Mouse (Mus musculus): ENCODE data around the gene Ush2a.

The Ush2a gene

DNA sequence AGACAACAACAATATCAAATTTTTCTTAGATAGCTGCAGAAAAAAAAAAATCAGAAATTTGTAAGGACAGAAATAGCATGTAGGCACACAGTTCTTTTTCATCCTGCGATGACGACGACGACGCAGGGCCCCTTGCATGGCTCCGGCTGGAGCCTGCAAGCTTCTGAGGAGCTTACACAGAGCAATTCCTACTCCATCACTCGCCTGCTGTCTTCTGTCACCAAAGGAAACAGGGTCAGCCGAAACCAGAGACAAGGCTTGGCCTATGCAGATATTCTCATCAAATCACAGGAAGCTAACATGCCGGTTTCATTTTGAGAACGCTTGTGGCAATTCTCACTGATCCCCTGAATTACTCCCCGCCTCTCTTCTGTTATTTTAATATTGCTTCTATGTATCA is 604.7 kb downstream of the Ush2a start:
- DNase-seq (ENCODE audit: low spot score in 2 of 2) = no peak

- DNase-seq (ENCODE audit: low spot score in 2 of 2) = no peak
These were observed 616.8 kb downstream of the Ush2a start for GRCm38 (mm10) chr1:188878531-188879055.

- DNase-seq (ENCODE audit: low spot score in 2 of 2) = no peak
These were observed 635.2 kb downstream of the Ush2a start for GRCm38 (mm10) chr1:188896906-188897551.

GRCm38 (mm10) chr1:188904091-188904490 is 642.3 kb downstream of the Ush2a start:
- no peak for DNase-seq (ENCODE audit: low spot score in 2 of 2)

DNA sequence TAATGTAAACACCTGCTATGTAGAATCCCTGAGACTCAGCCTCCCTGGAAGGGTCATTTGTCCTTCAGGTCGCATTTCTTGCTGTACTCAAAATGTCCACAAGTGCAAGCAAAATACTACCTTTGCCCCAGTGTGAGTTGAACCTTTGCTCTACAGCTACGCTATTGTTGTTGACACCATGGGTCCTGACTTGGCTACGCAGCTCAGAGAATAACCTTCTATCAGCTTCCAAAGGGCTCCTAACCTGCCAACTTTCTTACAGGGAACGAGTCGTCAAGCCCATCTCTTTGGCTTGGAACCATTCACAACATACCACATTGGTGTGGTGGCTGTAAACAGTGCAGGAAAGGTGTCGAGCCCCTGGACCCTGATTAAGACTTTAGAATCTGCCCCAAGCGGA is 644.4 kb downstream of the Ush2a start:
- DNase-seq (ENCODE audit: low spot score in 2 of 2) = no peak

GRCm38 (mm10) chr1:188910656-188911055 is 648.8 kb downstream of the Ush2a start:
- DNase-seq (ENCODE audit: low spot score in 2 of 2) = no peak

GRCm38 (mm10) chr1:188919946-188920345 is 658.1 kb downstream of the Ush2a start:
- peak in 1 of 2 experiments; percentile 11 for DNase-seq (ENCODE audit: low spot score in 2 of 2)

DNA sequence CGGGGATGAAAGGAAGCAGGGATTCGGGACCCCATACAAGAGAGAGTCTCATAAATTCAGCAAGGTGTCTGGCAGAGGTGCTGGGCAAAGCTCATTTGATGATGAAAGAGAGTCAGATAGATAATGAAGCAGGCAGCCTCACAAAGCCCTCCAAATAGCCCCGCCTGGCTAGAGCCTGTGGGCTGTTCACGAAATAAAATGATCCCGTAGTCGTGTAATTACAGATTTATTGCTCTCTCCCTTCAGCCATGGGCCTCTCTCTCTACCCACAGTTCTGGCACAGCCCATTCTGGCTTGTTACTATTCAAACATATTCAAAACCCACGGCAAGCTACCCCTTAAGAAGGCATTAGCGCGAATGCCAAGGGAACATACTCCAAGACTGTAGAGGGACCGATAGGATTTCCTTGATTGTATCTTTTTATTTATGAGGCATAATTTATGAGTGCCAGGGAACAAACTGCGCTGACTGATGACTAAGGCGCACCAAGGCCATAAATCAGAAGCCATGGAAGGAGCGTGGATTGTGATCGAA is 675.5 kb downstream of the Ush2a start:
- peak; percentile 10 to 21 for DNase-seq (ENCODE audit: low spot score in 2 of 2)

DNA sequence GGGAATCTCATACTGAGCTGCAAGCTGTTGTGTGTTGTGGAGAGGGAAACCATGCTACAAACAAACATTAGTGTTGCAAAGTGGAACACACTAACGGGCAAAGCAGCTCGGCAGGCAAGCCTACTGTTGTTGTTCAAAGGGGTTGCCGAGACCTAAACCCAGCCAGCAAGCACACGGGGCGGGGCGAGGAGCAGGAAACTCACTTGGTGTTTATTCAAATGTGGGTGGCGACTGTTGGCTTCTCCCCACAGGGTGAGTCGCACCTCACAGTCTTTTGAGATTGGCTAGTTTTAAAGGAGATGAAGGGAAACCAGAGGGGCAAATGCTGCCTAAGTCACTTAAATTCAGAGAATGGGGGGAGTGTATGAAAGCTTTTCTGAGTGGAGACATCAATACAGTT is 683.5 kb downstream of the Ush2a start:
- no peak for DNase-seq (ENCODE audit: low spot score in 2 of 2)

DNA sequence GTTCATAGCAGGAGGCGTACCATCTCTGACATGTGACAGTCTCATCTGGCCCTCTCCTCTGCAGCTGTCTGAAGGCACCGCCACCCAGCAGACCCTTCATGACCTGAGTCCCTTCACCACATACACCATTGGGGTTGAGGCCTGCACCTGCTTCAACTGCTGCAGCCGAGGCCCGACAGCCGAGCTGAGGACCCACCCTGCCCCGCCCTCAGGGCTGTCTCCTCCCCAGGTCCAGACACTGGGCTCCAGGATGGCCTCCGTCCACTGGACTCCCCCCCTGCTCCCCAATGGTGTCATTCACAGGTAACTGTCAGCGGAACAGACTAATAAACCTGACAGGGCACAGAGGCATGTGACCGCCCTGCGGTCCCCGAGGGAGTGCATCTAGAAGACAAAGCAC is 685.0 kb downstream of the Ush2a start:
- DNase-seq (ENCODE audit: low spot score in 2 of 2) = no peak

GRCm38 (mm10) chr1:188947794-188948193 is 686.0 kb downstream of the Ush2a start:
- DNase-seq (ENCODE audit: low spot score in 2 of 2) = no peak

DNA sequence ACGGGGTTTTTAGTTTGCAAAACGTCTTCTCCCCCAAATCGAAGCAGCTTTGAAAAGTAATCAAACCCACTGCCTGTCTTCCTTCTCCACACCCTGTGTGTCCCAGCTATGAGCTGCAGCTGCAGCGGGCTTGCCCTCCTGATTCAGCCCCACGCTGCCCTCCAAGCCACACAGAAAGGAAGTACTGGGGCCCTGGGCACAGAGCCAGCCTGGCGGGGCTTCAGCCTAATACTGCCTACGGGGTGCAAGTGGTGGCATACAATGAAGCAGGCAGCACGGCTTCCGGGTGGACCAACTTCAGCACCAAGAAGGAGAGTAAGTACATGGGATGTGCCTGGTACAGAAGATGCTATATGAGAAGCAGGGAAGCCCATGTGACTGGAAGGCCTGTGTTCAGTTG is 686.5 kb downstream of the Ush2a start:
- no peak for DNase-seq (ENCODE audit: low spot score in 2 of 2)

- no peak for DNase-seq (ENCODE audit: low spot score in 2 of 2)
These were observed 689.3 kb downstream of the Ush2a start for GRCm38 (mm10) chr1:188951091-188951490.

DNA sequence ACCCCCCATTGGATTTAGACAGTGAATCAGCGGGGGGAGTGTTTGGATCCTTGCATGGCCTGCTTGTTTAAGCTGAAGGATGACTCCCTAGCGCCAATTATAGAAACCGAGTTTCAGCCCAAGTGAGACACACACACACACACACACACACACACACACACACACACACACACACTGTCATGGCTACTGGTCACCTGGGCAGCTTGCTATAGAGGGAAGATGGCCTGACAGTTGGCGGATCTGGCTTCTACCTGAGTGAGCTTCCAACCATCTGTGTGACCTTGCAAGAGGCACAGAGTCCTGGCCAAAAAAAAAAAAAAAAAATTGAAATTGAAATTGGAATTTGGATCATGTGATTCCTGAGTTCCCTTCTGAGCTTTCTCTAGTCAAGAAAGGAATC is 690.7 kb downstream of the Ush2a start:
- no peak for DNase-seq (ENCODE audit: low spot score in 2 of 2)

- DNase-seq (ENCODE audit: low spot score in 2 of 2) = no peak
These were observed 711.3 kb downstream of the Ush2a start for GRCm38 (mm10) chr1:188973078-188973477.

DNA sequence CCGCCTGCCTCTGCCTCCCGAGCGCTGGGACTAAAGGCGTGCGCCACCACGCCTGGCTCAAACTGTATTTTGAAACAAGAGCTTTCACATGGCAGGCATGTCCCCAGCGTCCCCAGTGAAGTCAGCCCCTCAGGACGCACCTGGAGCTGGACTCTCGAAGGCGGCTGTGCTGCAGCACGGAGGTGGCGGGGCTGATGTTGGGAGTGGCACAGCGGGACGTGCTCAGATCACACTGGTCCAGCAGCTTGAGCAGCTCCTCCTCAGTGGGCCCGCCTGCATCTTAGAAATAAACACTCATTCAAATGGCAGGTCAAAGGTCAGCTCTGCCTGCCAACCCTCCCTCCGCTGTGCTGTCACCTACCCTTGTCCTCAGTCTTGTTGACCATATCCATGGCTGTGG is 712.1 kb downstream of the Ush2a start:
- DNase-seq (ENCODE audit: low spot score in 2 of 2) = no peak

- peak; percentile 11 to 36 for DNase-seq (ENCODE audit: low spot score in 2 of 2)
These were observed 718.2 kb downstream of the Ush2a start for GRCm38 (mm10) chr1:188980050-188980449.

DNA sequence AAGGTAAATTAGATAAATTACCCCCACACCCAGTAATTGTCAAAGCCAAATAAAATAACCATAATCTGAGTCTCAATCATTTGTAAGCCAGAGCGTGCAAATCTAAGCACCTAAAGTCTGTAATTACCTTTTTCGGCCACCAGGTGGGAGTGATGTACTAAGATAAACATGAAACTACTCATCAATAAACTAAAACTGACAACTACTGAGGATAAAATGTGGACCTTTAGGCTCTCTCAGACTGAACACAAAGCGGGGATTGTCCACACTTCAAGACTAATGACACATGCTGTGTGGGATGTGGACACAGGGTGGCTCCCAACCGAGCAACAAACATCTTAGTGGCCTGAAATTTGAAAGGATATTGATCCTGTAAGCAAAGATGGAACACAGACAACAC is 731.4 kb downstream of the Ush2a start:
- DNase-seq (ENCODE audit: low spot score in 2 of 2) = no peak

DNA sequence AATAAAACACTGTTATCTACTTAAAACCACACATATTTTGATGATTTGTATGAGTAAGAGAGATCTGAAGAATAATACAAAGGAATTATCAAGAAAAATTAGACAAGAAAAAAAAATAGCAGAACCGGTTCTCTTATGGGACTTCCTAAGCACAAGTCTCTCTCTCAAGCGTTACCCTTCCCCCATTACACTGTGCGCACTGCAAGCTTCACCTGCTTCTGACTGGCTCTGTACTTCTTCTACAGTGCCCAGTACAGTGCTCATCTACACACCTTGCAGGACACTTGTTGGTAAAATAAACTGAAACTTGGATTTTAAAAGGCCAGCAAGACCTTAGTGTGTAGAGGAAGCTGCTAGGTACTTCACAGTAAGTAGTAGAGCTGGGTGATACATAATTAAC is 736.1 kb downstream of the Ush2a start:
- DNase-seq (ENCODE audit: low spot score in 2 of 2) = no peak

DNA sequence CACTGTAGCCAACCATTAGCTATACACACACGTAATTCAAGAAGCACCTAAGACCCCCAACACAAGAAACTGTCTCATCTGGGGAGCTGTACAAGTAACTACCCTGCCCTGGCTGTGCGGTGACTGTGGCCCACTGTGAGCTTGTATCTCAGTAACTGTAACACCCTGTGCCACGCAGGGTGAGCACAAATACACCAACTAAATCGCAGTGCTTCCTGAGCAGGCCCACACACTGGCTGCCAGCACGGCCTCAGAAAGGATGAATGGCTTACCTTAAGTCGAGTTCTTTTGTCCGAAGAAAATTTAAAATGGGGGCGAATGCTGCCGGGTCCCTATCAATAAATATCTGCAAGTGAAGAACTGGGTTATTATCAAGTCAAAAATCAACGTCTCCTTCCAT is 738.2 kb downstream of the Ush2a start:
- DNase-seq (ENCODE audit: low spot score in 2 of 2) = no peak

DNA sequence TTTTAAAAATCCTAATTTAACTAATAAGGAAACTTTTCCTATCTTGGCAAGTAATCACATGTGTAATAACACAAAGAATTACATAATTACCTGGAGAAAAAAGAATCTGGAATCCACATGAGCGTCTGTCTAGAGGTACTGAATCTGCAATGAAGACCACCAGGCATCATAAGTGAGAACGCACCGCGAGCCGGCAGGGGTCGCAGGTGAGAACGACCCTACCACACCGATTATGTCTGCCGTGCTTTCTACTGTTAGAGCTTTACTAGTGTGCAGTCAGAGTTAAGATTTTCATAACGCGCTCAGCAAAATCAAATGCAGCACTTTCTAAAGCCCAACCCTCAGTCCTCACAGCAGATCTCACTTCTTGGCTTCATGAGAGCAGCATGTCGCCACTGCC is 740.0 kb downstream of the Ush2a start:
- no peak for DNase-seq (ENCODE audit: low spot score in 2 of 2)

GRCm38 (mm10) chr1:189004774-189005173 is 743.0 kb downstream of the Ush2a start:
- DNase-seq (ENCODE audit: low spot score in 2 of 2) = no peak

DNA sequence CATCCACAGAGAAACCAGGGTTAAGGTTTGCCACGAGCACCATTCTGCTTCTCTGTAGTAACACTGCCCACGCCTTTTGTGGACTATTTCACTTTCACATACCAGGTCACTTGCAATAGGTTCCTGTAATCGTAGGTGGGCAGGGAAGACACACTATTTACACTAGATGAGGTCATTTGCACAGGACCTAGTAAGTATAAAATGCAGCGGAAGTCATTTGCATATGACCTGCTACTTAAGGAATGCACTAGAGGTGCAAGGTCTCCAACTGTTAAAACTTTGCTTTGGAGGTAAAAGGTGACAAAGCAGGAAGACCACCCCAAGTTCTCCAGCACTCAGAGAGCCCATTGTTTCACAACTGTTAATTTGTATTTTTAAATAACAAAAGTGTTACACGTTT is 744.4 kb downstream of the Ush2a start:
- DNase-seq (ENCODE audit: low spot score in 2 of 2) = no peak

DNA sequence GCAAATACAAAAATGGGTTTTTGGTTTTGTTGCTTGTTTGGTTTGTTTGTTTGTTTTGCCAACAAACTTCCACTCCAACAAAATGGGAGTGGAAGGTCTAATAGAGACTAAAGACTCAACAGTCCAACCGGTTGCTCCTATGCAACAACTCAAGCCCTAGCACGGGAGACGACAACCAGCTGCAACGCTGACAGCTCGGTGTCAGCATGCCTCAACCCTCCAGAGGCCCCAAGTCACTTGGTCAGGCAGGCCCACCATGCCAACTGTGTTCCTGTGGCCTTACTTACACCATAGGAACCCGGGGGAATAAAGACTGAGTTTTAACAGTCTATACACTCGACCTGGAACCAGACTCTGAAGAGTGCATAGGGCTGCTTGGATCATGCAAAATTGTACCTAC is 745.0 kb downstream of the Ush2a start:
- DNase-seq (ENCODE audit: low spot score in 2 of 2) = no peak

Measured in urinary bladder, postnatal 36 days (tissue).